Mouse (Mus musculus) neural tube, embryonic 15.5 days (tissue): ENCODE measurements around the gene Clptm1l. TPM values are rescaled to one million over a fixed set of nuclear protein-coding genes. Genes with fewer than 3 reads are reported as not detected.

Experiments used
- ATAC-seq: fragments of 200-750 bp; cut with Nextera tagmentation; 2 replicates; pipeline ENCODE4 v1.8.0; 2017; ENCODE audit warnings: mild to moderate bottlenecking, moderate TSS enrichment, moderate library complexity; ENCODE audit not compliant: low FRiP score
- H3K27ac ChIP-seq: fragments of 300-500 bp; sonication (generic); replicated peaks from 2 replicates; pipeline ENCODE4 v1.5.1; 2015; ENCODE audit warnings: mild to moderate bottlenecking, inconsistent platforms
- H3K27me3 ChIP-seq: fragments of 300-500 bp; sonication (generic); replicated peaks from 2 replicates; pipeline ENCODE4 v1.6.1; 2015; ENCODE audit warnings: inconsistent platforms
- H3K36me3 ChIP-seq: fragments of 300-500 bp; sonication (generic); 2 replicates; pipeline ENCODE4 v1.6.1; 2015; ENCODE audit warnings: inconsistent platforms
- H3K4me1 ChIP-seq: fragments of 300-500 bp; sonication (generic); 2 replicates; pipeline ENCODE4 v1.6.1; 2015; ENCODE audit warnings: inconsistent platforms
- H3K4me2 ChIP-seq: fragments of 300-500 bp; sonication (generic); 2 replicates; pipeline ENCODE4 v1.6.1; 2015; ENCODE audit warnings: inconsistent platforms, mild to moderate bottlenecking, moderate library complexity
- H3K4me3 ChIP-seq: fragments of 300-500 bp; sonication (generic); replicated peaks from 2 replicates; pipeline ENCODE4 v1.5.1; 2015; ENCODE audit warnings: mild to moderate bottlenecking, inconsistent platforms
- H3K9ac ChIP-seq: fragments of 300-500 bp; sonication (generic); replicated peaks from 2 replicates; pipeline ENCODE4 v1.6.1; 2015; ENCODE audit warnings: mild to moderate bottlenecking, inconsistent platforms
- H3K9me3 ChIP-seq: fragments of 300-500 bp; sonication (generic); replicated peaks from 2 replicates; pipeline ENCODE4 v1.6.1; 2016; ENCODE audit warnings: inconsistent platforms
- WGBS: fragments of 180-500 bp; shearing (Covaris S2); methylation state at CpG from one replicate; pipeline ENCODE4 v1.1.7; 2015; ENCODE audit warnings: mixed read lengths; 5-methylcytosine and 5-hydroxymethylcytosine counted together
- polyA plus RNA-seq: library from polyadenylated mRNA; unstranded; fragments of >200 nt; fragmentation: Nextera tagmentation; extraction: Ambion mirVana; gene quantifications from 2 replicates; pipeline ENCODE4 v1.2.1, GENCODE M21; 2015

Gene Clptm1l
- polyA plus RNA-seq: 139 and 142 TPM in 2 replicates

DNA sequence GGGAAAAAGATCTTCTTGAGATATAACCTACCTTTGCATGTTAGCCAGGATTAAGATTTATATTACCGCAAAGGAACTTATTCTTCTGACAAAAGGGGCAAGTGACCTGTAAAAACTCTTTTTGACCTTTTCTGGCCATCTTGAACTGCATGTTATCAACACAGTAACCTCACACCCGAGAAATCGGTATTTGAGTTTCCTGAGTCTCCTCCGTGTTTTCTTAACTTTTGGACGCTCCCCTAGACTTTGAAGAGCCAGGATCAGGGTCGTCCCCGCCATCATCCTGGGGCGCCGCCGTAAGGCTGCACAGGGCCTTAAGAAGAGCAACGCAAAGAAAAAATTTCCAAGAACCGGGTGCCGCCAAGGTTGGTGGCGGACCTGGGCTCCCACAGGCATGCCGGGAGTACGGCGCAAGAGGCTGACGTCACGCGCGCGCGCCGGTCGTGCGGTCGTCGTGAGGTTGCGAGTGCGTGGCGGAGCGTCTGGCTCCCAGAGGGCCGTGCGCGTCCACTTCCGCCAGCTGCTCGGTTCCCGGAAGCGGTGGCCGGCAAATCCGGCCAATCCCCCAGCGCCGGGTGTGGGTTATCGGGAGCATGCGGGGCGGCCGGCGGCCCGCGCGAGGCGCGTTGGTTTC is at the start of gene Clptm1l:
Clptm1l (plus strand) TSS at position 485 of the 634 bp plus-strand sequence.
- Histone ChIP-seq H3K4me2 (peak within 1 kb of the TSS; percentile 91), H3K4me3 (peak within 1 kb of the TSS; percentile 72), H3K4me1 (peaks cover 29% of the 10 kb centered on the region), H3K27ac (peak within 1 kb of the TSS; percentile 87), H3K27me3 (peaks cover 3% of the 10 kb centered on the region; the same call in 1 of the 2 replicates), H3K9ac (peak within 1 kb of the TSS; percentile 90), H3K36me3 (peaks cover 27% of the 10 kb centered on the region), H3K9me3 (no peaks in the 10 kb centered on the region)
- peak; percentile 99 for ATAC-seq
- WGBS: under 1% methylated on average over 51 of the region's 53 CpGs

- H3K27ac ChIP-seq: no peak overlapping the region
- H3K27me3 ChIP-seq: no peaks in the 10 kb centered on the region
- no peaks in the 10 kb centered on the region for H3K9me3 ChIP-seq
- ATAC-seq: no peak
- WGBS: 90% methylated on average over 5 of the region's 5 CpGs
- H3K9ac ChIP-seq: no peak overlapping the region
- no peak overlapping the region for H3K4me3 ChIP-seq
- no peaks in the 10 kb centered on the region for H3K4me1 ChIP-seq
- H3K4me2 ChIP-seq: no peak overlapping the region
- no peaks in the 10 kb centered on the region for H3K36me3 ChIP-seq
These were observed 39.6 kb upstream of the Clptm1l start for GRCm38 (mm10) chr13:73564201-73564600.

DNA sequence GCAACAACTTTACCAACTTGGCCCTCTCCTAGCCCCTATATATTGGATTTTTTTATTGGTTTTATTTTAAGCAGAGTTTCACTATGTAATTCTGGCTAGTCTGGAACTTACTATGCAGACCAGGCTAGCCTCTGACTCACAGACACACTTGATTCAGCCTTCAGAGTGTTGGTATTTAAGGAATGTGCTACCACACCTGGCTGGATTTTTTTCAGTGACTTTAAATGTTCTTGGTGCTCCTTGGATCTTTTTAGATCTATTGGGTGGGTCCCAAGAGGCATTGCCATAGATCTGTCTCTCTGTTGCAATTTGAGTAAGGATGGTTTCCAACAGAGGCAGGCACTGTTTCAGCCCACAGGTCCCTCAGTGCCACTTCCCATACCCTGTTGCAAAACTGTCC is 28.8 kb upstream of the Clptm1l start:
- Histone ChIP-seq H3K4me2 (no peak overlapping the region), H3K27me3 (0 out of 2 replicates have a peak, but pooled peaks cover 6% of the 10 kb centered on the region), H3K4me1 (no peaks in the 10 kb centered on the region), H3K27ac (no peak overlapping the region), H3K9ac (no peak overlapping the region), H3K9me3 (no peaks in the 10 kb centered on the region), H3K4me3 (no peak overlapping the region), H3K36me3 (no peaks in the 10 kb centered on the region)
- no peak for ATAC-seq

DNA sequence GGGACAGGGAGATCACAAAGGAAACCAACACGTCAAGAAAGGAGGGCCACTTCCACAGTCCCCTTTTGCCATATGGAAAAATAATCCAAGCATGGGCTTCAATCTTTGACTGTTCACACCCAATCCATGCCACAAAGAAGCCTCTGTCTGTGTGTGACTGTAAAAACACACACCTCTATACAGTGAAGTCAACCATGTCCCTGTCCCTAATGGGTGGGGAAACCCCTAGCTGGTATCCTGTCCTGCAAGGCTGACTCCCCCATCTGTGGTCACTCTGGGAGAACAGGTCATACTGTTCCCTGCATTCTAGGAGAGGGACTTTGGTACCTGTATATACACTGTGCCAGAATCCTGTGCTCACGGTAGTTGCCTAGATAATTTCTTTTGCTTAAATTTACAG is 26.5 kb upstream of the Clptm1l start:
- Histone ChIP-seq H3K27me3 (0 out of 2 replicates have a peak, but pooled peaks cover 6% of the 10 kb centered on the region), H3K36me3 (no peaks in the 10 kb centered on the region), H3K4me1 (no peaks in the 10 kb centered on the region), H3K27ac (no peak overlapping the region), H3K9me3 (no peaks in the 10 kb centered on the region), H3K4me2 (no peak overlapping the region), H3K9ac (no peak overlapping the region), H3K4me3 (no peak overlapping the region)
- no peak for ATAC-seq
- WGBS: 65% methylated on average over 2 of the region's 2 CpGs

DNA sequence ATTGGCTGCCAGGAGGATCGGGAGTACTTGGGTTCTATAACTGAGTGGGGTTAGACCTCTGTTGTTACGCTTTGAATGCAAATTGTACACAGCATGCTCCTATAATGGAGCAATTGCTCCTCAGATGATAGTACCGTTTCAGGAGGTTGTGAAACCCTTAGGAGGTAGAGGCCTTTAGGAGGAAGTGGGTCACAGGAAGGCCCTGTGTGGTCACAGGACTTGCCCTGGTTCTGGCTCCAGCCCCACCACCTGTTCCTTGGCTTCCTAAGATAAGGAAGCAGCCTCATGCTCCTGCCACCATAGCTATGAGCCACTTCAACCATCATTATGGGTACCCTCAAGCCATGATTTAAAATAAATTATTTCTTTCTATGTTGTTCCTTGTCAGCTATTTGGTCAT is 12.3 kb upstream of the Clptm1l start:
- no peak overlapping the region for H3K4me2 ChIP-seq
- 76% methylated on average over 3 of the region's 3 CpGs for WGBS
- no peak overlapping the region for H3K9ac ChIP-seq
- H3K36me3 ChIP-seq: no peaks in the 10 kb centered on the region
- peaks cover 21% of the 10 kb centered on the region; the same call in 1 of the 2 replicates for H3K27me3 ChIP-seq
- H3K4me1 ChIP-seq: no peaks in the 10 kb centered on the region
- ATAC-seq: no peak
- no peak overlapping the region for H3K4me3 ChIP-seq
- H3K27ac ChIP-seq: no peak overlapping the region
- H3K9me3 ChIP-seq: no peaks in the 10 kb centered on the region

DNA sequence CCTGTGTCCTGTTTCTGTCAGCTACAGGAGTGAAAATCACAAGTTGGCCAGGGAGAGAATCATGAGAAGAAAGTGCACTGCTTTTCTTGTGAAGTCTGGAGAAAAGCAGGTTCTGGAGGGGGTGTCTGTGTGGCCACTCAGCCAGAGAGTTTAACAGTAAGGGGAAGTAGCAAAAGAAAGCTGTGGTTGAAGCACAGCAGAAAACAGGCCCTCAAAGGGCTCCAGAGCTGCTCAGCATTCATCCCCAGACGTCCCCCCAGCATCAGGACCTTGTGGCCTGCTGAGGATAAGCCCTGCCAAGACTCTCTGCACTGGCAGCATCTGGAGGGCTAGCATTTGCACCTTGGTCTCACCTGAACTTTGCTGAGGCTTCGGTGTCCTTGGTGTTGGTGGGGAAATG is 11.3 kb upstream of the Clptm1l start:
- no peak overlapping the region for H3K27ac ChIP-seq
- no peak overlapping the region for H3K9ac ChIP-seq
- no peaks in the 10 kb centered on the region for H3K9me3 ChIP-seq
- H3K27me3 ChIP-seq: peaks cover 24% of the 10 kb centered on the region; the same call in 1 of the 2 replicates
- 52% methylated on average over 2 of the region's 2 CpGs for WGBS
- ATAC-seq: no peak
- no peaks in the 10 kb centered on the region for H3K4me1 ChIP-seq
- H3K4me3 ChIP-seq: no peak overlapping the region
- H3K4me2 ChIP-seq: no peak overlapping the region
- no peaks in the 10 kb centered on the region for H3K36me3 ChIP-seq

- Histone ChIP-seq H3K36me3 (no peaks in the 10 kb centered on the region), H3K9me3 (no peaks in the 10 kb centered on the region), H3K27ac (no peak overlapping the region), H3K4me3 (no peak overlapping the region), H3K4me2 (no peak overlapping the region), H3K27me3 (peaks cover 31% of the 10 kb centered on the region; the same call in 1 of the 2 replicates), H3K4me1 (no peaks in the 10 kb centered on the region), H3K9ac (no peak overlapping the region)
- no peak for ATAC-seq
- WGBS: 75% methylated on average over 4 of the region's 4 CpGs
These were observed 7.5 kb upstream of the Clptm1l start for GRCm38 (mm10) chr13:73596276-73596675.

DNA sequence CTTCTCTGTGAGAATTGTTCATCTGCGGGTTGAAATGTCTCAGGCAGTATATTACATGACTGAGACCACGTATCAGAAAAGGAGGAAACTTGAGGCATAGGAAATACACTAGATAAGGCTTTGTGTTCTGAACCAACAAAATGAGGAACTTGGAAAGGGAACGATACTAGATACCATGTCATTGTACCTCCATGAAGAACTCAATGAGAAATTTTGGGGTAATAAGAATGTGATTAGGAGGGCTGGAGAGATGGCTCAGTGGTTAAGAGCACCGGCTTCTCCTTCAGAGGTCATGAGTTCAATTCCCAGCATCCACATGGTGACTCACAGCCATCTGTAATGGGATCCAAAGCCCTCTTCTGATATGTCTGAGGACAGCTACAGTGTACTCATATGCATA is 3.6 kb upstream of the Clptm1l start:
- Histone ChIP-seq H3K27ac (no peak overlapping the region), H3K9me3 (no peaks in the 10 kb centered on the region), H3K9ac (no peak overlapping the region), H3K27me3 (peaks cover 22% of the 10 kb centered on the region; the same call in 1 of the 2 replicates), H3K4me2 (no peak overlapping the region), H3K4me1 (peaks cover 17% of the 10 kb centered on the region), H3K36me3 (no peaks in the 10 kb centered on the region), H3K4me3 (no peak overlapping the region)
- ATAC-seq: no peak
- 77% methylated on average over 4 of the region's 4 CpGs for WGBS

DNA sequence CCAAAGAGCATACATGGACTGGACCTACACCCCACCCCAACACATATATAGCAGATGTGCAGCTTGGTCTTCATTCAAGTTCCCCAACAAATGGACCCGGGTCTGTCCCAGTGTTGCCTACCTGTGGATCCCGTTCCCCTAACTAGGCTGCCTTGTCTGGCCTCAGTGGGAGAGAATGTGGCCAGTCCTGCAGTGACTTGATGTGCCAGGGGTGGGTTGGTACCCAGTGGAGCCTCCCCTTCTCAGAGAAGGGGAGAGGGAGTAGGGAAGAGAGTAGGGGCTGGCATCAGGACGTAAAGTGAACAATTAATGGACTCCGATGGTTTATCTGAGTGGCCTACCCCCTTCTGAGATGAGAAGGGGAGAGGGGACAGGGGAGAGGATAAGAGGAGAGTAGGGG is 760 bp upstream of the Clptm1l start:
- Histone ChIP-seq H3K4me3 (peak overlapping the region; percentile 72), H3K9me3 (no peaks in the 10 kb centered on the region), H3K36me3 (peaks cover 21% of the 10 kb centered on the region), H3K4me1 (peaks cover 29% of the 10 kb centered on the region), H3K27ac (peak overlapping the region; percentile 87; the same call in 1 of the 2 replicates), H3K9ac (peak overlapping the region; percentile 90), H3K27me3 (peaks cover 7% of the 10 kb centered on the region; the same call in 1 of the 2 replicates), H3K4me2 (peak overlapping the region; percentile 91)
- WGBS: 49% methylated on average over 4 of the region's 4 CpGs
- ATAC-seq: peak; percentile 31

DNA sequence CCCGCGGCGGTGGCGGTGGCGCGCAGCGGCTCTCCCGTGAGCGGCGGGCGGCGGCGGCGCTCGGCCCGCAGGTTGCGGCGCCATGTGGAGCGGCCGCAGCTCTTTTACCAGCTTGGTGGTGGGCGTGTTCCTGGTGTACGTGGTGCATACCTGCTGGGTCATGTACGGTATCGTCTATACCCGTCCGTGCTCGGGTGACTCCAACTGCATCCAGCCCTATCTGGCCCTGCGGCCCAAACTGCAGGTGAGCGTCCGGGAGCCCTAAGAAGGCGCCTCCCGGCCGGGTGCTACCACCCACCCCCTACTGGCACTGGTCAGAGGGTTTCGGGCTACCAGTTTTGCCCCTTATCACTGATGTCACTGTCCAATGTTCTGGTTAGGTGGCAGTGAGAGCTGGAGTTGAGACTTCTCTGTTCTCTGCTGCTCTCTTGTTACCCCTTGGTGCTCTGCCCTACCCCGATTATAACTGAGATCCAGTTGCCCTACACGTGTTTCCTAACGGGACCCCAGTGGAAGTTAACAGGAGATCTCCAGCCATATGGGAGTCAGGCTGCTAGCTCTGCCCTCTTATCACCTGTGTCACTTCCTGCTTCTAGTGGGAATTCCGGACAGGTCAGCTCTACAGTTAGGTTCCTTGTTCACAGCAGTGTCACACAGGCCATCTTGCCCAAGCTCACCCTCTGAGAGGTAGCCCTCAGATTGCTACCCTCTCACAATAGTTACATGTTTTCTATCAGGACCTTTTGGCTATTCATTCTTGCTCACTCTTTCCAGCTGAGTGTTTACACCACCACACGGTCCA is 551 bp downstream of the Clptm1l start:
- H3K9me3 ChIP-seq: no peaks in the 10 kb centered on the region
- H3K9ac ChIP-seq: peak overlapping the region; percentile 90
- no peaks in the 10 kb centered on the region for H3K27me3 ChIP-seq
- H3K27ac ChIP-seq: peak overlapping the region; percentile 87
- H3K36me3 ChIP-seq: peaks cover 34% of the 10 kb centered on the region
- ATAC-seq: peak; percentile 80
- 4% methylated on average over 37 of the region's 39 CpGs for WGBS
- peaks cover 29% of the 10 kb centered on the region for H3K4me1 ChIP-seq
- peak overlapping the region; percentile 91 for H3K4me2 ChIP-seq
- H3K4me3 ChIP-seq: peak overlapping the region; percentile 72

DNA sequence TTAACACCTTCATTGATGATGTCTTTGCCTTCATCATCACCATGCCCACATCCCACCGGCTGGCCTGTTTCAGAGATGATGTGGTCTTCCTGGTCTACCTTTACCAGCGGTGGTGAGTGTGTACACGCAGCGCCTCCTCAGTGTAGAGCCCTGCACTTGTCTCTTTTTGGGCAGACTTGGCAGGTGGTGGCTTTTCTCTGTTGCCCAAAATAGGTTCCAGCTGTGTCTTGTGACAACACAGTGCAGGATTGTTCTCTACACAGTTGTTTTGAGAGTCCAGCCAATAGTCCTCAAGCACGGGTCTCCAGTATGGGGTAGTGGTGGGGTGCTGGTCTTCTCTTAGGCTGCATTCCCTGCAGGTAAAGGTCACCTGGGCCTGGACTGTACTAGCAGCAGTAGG is 14.6 kb downstream of the Clptm1l start:
- H3K9ac ChIP-seq: no peak overlapping the region
- no peaks in the 10 kb centered on the region for H3K4me1 ChIP-seq
- ATAC-seq: no peak
- no peak overlapping the region for H3K27ac ChIP-seq
- H3K4me3 ChIP-seq: no peak overlapping the region
- 97% methylated on average over 5 of the region's 5 CpGs for WGBS
- H3K9me3 ChIP-seq: no peaks in the 10 kb centered on the region
- H3K27me3 ChIP-seq: no peaks in the 10 kb centered on the region
- H3K36me3 ChIP-seq: peaks cover 87% of the 10 kb centered on the region
- no peak overlapping the region for H3K4me2 ChIP-seq

DNA sequence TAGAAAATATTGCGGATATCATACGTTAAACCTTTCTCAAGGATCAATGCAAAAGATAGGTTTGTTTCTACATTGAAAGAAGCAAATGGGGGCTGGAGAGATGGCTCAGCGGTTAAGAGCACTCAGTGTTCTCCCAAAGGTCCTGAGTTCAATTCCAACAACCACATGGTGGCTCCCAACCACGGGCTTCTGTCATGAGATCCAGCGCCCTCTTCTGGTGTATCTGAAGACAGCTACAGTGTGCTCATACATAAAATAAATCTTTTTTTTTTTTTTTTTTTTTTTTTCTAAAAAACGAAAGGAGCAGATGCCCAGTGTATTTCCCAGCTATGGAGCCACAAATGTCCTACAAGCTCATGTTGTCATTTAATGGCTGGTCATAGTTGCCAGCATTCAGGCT is 16.8 kb downstream of the Clptm1l start:
- Histone ChIP-seq H3K4me1 (no peaks in the 10 kb centered on the region), H3K9me3 (no peaks in the 10 kb centered on the region), H3K36me3 (peaks cover 65% of the 10 kb centered on the region), H3K27me3 (no peaks in the 10 kb centered on the region), H3K9ac (no peak overlapping the region), H3K4me2 (no peak overlapping the region), H3K4me3 (no peak overlapping the region), H3K27ac (no peak overlapping the region)
- ATAC-seq: no peak
- WGBS: 69% methylated on average over 6 of the region's 6 CpGs
